Comparison of ENCODE assay signal across 16 mouse cellular contexts in genomic region chr3:28390183-28390582, GRCm38 (mm10).
DNase-seq lines count a peak whose midpoint lies in the region.
"Had no signal": no experiment of that assay in that cellular context is flagged by ENCODE, and none has a peak within 500 bp of the region (broad histone marks: within the 10 kb centered on the region; RNA-seq: fewer than 3 reads in every experiment).

No protein-coding gene starts in this region.

- intact Hi-C loops in heart, postnatal 10 days (cut with DNase I) = no loop called here

- DNase-seq in cerebellum, adult 9-11 months = peak; percentile 67
- DNase-seq in cerebellum, adult 8-10 months = no peak
- peak; percentile 78 for DNase-seq in heart, adult 11 months
- no peak for DNase-seq in heart, postnatal 10 days
- peak; percentile 38 to 43 for DNase-seq in cerebellum, postnatal 36 days
- DNase-seq in ovary, postnatal 36 days (ENCODE audit: low spot score) = no peak
- DNase-seq: adrenal gland, adult 2 months; adrenal gland, postnatal 14 days; embryo, embryonic 11 days; forebrain, postnatal 0 days; gastrocnemius, adult 2 months; gastrocnemius, postnatal 14 days; heart, adult 18-20 months; heart, postnatal 36 days; kidney, adult 11 months; kidney, adult 8-10 months had no signal

Comparison
In these comparisons a context has a peak if more than half of its experiments do, and no peak if none do; other contexts are left out.
1. DNase-seq: peak in cerebellum, adult 9-11 months (single experiment), heart, adult 11 months (single experiment) and cerebellum, postnatal 36 days (2 of 2); none in cerebellum, adult 8-10 months (single experiment), heart, postnatal 10 days (0 of 2) and ovary, postnatal 36 days (single experiment).